Mouse (Mus musculus) kidney, adult 2 months (tissue): ENCODE measurements around the gene Mcf2l.

ENCODE experiments used
- CTCF ChIP-seq: fragments of 200-500 bp; conservative IDR thresholded peaks from 2 replicates; pipeline ENCODE4 v1.5.1; 2011; ENCODE audit warnings: low read depth, mild to moderate bottlenecking, control low read depth, low read length, moderate library complexity, mixed read lengths; ENCODE audit not compliant: insufficient read depth, insufficient read length
- POLR2A ChIP-seq: fragments of 200-500 bp; IDR thresholded peaks from one replicate; pipeline ENCODE4 v1.6.1; 2011; ENCODE audit warnings: low read depth, low read length, control low read depth

- TF ChIP-seq POLR2A: no peak
- no peak for TF ChIP-seq CTCF
Measured at GRCm38 (mm10) chr8:12917831-12918230, 44.2 kb downstream of the Mcf2l start.
